Mouse (Mus musculus) heart, adult 2 months (tissue): ENCODE measurements around the gene Cdk18. TPM values are rescaled to one million over a fixed set of nuclear protein-coding genes. Genes with fewer than 3 reads are reported as not detected.

Source experiments
- DNase-seq, 2 experiments: peaks; one replicate each; pipeline ENCODE4 v3.0.0; 2021
- H3K27ac ChIP-seq: fragments of 200-600 bp; 2 replicates; pipeline ENCODE4 v1.8.1; 2022
- H3K27me3 ChIP-seq: fragments of 200-500 bp; 2 replicates; pipeline ENCODE4 v1.6.1; 2012; ENCODE audit warnings: mild to moderate bottlenecking, low read length, inconsistent platforms, mixed read lengths; ENCODE audit not compliant: control insufficient read depth, insufficient read depth
- H3K36me3 ChIP-seq: fragments of 200-500 bp; 2 replicates; pipeline ENCODE4 v1.6.1; 2012; ENCODE audit warnings: low read length, inconsistent platforms; ENCODE audit not compliant: control insufficient read depth, insufficient read depth
- H3K4me1 ChIP-seq: fragments of 200-500 bp; 2 replicates; pipeline ENCODE4 v1.6.1; 2011; ENCODE audit warnings: low read length; ENCODE audit not compliant: control insufficient read depth, insufficient read depth
- H3K4me3 ChIP-seq: fragments of 200-600 bp; 2 replicates; pipeline ENCODE4 v1.8.1; 2022
- H3K79me2 ChIP-seq: fragments of 200-500 bp; replicated peaks from 2 replicates; pipeline ENCODE4 v1.6.1; 2012; ENCODE audit warnings: mild to moderate bottlenecking, inconsistent platforms, low read length, moderate library complexity, mixed read lengths; ENCODE audit not compliant: control insufficient read depth, insufficient read depth
- H3K9ac ChIP-seq: fragments of 200-500 bp; 2 replicates; pipeline ENCODE4 v1.6.1; 2012; ENCODE audit warnings: low read depth, mild to moderate bottlenecking, control low read depth, inconsistent platforms, low read length, mixed read lengths
- CTCF ChIP-seq: fragments of 200-600 bp; IDR thresholded peaks from 2 replicates; pipeline ENCODE4 v1.8.1; 2022; ENCODE audit warnings: antibody characterized with exemption, mild to moderate bottlenecking, moderate library complexity
- EP300 ChIP-seq: fragments of 200-500 bp; IDR thresholded peaks from 2 replicates; pipeline ENCODE4 v1.6.1; 2011; ENCODE audit warnings: low read depth, low read length, control low read depth; ENCODE audit not compliant: insufficient read depth
- POLR2A ChIP-seq: fragments of 200-500 bp; IDR thresholded peaks from 2 replicates; pipeline ENCODE4 v1.6.1; 2011; ENCODE audit warnings: mild to moderate bottlenecking, low read depth, low read length, control low read depth; ENCODE audit not compliant: insufficient read depth
- WGBS: fragments of 180-500 bp; shearing (Covaris S2); methylation state at CpG from one replicate; pipeline ENCODE4 v1.1.7; 2018; 5-methylcytosine and 5-hydroxymethylcytosine counted together
- intact Hi-C: fragments of 180-260 bp; cut with DNase I; formaldehyde crosslinking; loops from one replicate; pipeline ENCODE4 v1.15.1; 2025
- polyA plus RNA-seq: library from polyadenylated mRNA; depleted of rRNA; stranded (reverse); fragments of >200 nt; gene quantifications from 2 replicates; pipeline ENCODE4 v1.2.3, GENCODE M21; 2012
- total RNA-seq, 2 experiments: library from RNA; stranded (reverse); gene quantifications; 2 replicates each; pipeline ENCODE4 v1.2.3; 2021

The Cdk18 gene
- total and polyA plus RNA-seq, 3 experiments, result 14.0 to 25.1 (median 15.8) TPM

- 46% methylated on average over 6 of the region's 6 CpGs for WGBS
- peaks cover 12% of the 10 kb centered on the region for H3K4me1 ChIP-seq
- no peaks in the 10 kb centered on the region for H3K36me3 ChIP-seq
- no peak overlapping the region for H3K4me3 ChIP-seq
- intact Hi-C loops, result no loop called here
- no peak for TF ChIP-seq CTCF
- no peak for TF ChIP-seq EP300
- TF ChIP-seq POLR2A, result no peak
- H3K9ac ChIP-seq, result no peak overlapping the region
- no peaks in the 10 kb centered on the region for H3K79me2 ChIP-seq
- peak overlapping the region; percentile 45 for H3K27ac ChIP-seq
- peak; percentile 34 to 37 for DNase-seq
- no peaks in the 10 kb centered on the region for H3K27me3 ChIP-seq
Observed at GRCm38 (mm10) chr1:132125803-132126405, 13.6 kb downstream of the Cdk18 start.

GRCm38 (mm10) chr1:132125249-132125648, 14.2 kb downstream of the Cdk18 start:
- no peaks in the 10 kb centered on the region for H3K36me3 ChIP-seq
- H3K4me3 ChIP-seq, result no peak overlapping the region
- no peaks in the 10 kb centered on the region for H3K79me2 ChIP-seq
- H3K4me1 ChIP-seq, result peaks cover 12% of the 10 kb centered on the region
- TF ChIP-seq EP300 (no peak), POLR2A (no peak), CTCF (no peak)
- no peak overlapping the region for H3K9ac ChIP-seq
- 52% methylated on average over 4 of the region's 4 CpGs for WGBS
- H3K27me3 ChIP-seq, result no peaks in the 10 kb centered on the region
- intact Hi-C loops, result no loop called here
- peak overlapping the region; percentile 45; the same call in 1 of the 2 replicates for H3K27ac ChIP-seq
- DNase-seq, result no peak

GRCm38 (mm10) chr1:132123420-132124014, 16.0 kb downstream of the Cdk18 start:
- DNase-seq, result no peak
- Histone ChIP-seq H3K27me3 (no peaks in the 10 kb centered on the region), H3K4me1 (peaks cover 12% of the 10 kb centered on the region), H3K4me3 (no peak overlapping the region), H3K79me2 (no peaks in the 10 kb centered on the region), H3K36me3 (no peaks in the 10 kb centered on the region), H3K9ac (no peak overlapping the region), H3K27ac (no peak overlapping the region)
- intact Hi-C loops, result no loop called here
- TF ChIP-seq EP300 (no peak), POLR2A (no peak), CTCF (no peak)
- 84% methylated on average over 9 of the region's 9 CpGs for WGBS

GRCm38 (mm10) chr1:132121895-132122294, 17.6 kb downstream of the Cdk18 start:
- no peaks in the 10 kb centered on the region for H3K27me3 ChIP-seq
- no peaks in the 10 kb centered on the region for H3K79me2 ChIP-seq
- TF ChIP-seq EP300 (no peak), CTCF (no peak), POLR2A (no peak)
- WGBS, result 77% methylated on average over 6 of the region's 6 CpGs
- H3K27ac ChIP-seq, result no peak overlapping the region
- H3K4me3 ChIP-seq, result no peak overlapping the region
- no peak for DNase-seq
- intact Hi-C loops, result loop anchor here (1.0 kb wide), 2 partner anchors 33 to 115 kb away; no protein-coding TSS in a partner anchor
- H3K9ac ChIP-seq, result no peak overlapping the region
- no peaks in the 10 kb centered on the region for H3K36me3 ChIP-seq
- peaks cover 12% of the 10 kb centered on the region for H3K4me1 ChIP-seq

GRCm38 (mm10) chr1:132121236-132121635, 18.2 kb downstream of the Cdk18 start:
- Histone ChIP-seq H3K27ac (no peak overlapping the region), H3K79me2 (no peaks in the 10 kb centered on the region), H3K36me3 (no peaks in the 10 kb centered on the region), H3K4me1 (peaks cover 10% of the 10 kb centered on the region), H3K9ac (no peak overlapping the region), H3K4me3 (no peak overlapping the region), H3K27me3 (no peaks in the 10 kb centered on the region)
- intact Hi-C loops, result loop anchor here (1.0 kb wide), 2 partner anchors 34 to 116 kb away; no protein-coding TSS in a partner anchor
- WGBS, result 21% methylated on average over 6 of the region's 6 CpGs
- TF ChIP-seq CTCF (peak; percentile 93), EP300 (peak; percentile 71; the same call in 1 of the 2 replicates), POLR2A (no peak)
- peak; percentile 81 to 88 for DNase-seq

GRCm38 (mm10) chr1:132116606-132117005, 22.9 kb downstream of the Cdk18 start:
- Histone ChIP-seq H3K79me2 (no peaks in the 10 kb centered on the region), H3K36me3 (no peaks in the 10 kb centered on the region), H3K4me3 (no peak overlapping the region), H3K27ac (no peak overlapping the region), H3K4me1 (no peaks in the 10 kb centered on the region), H3K27me3 (no peaks in the 10 kb centered on the region), H3K9ac (no peak overlapping the region)
- 35% methylated on average over 18 of the region's 18 CpGs for WGBS
- intact Hi-C loops, result loop anchor here (1.0 to 5.0 kb wide), 3 partner anchors 69 to 134 kb away; no protein-coding TSS in a partner anchor
- DNase-seq, result peak; percentile 56 to 74
- 0 out of 2 replicates have a peak, but pooled peaks have one; percentile 14 for TF ChIP-seq EP300
- peak; percentile 91 for TF ChIP-seq CTCF
- no peak for TF ChIP-seq POLR2A
